Comparison of ENCODE assay signal across 8 mouse cellular contexts in genomic region chr3:153943901-153944334, GRCm38 (mm10). TPM values are rescaled to one million over a fixed set of nuclear protein-coding genes. Genes with fewer than 3 reads are reported as not detected.
DNase-seq lines count a peak whose midpoint lies in the region; ATAC-seq and TF ChIP-seq lines count a peak whose summit lies in the region.

No protein-coding gene starts in this region.

- TF ChIP-seq POLR2A in cerebellum, adult 2 months (IDR thresholded peaks at IDR 0.05; ENCODE audit: borderline replicate concordance, insufficient read depth, low read length), result no peak

- peak overlapping the region; percentile 60 for H3K4me3 ChIP-seq in cerebellum, adult 2 months (replicated peaks; ENCODE audit: insufficient read depth, low read depth, low read length)
- H3K4me3 ChIP-seq in midbrain, embryonic 16.5 days (ENCODE audit: low read depth, low read length), result peak overlapping the region; percentile 51

- no peaks in the 10 kb centered on the region for H3K9me3 ChIP-seq in midbrain, embryonic 16.5 days (replicated peaks; ENCODE audit: control insufficient read depth, low read length, poor library complexity, severe bottlenecking)

- H3K27ac ChIP-seq in cerebellum, adult 2 months (ENCODE audit: insufficient read depth, low read length), result peak overlapping the region; percentile 3; the same call in 1 of the 2 replicates
- peak overlapping the region; percentile 77 for H3K27ac ChIP-seq in midbrain, embryonic 16.5 days (ENCODE audit: low read length)

- no peaks in the 10 kb centered on the region for H3K27me3 ChIP-seq in cerebellum, adult 2 months (ENCODE audit: control insufficient read depth, insufficient read depth, low read length)
- H3K27me3 ChIP-seq in midbrain, embryonic 16.5 days (ENCODE audit: control insufficient read depth, insufficient read depth, low read depth, low read length), result no peaks in the 10 kb centered on the region

- no peaks in the 10 kb centered on the region; the same call in 1 of the 2 replicates for H3K4me1 ChIP-seq in cerebellum, adult 2 months (ENCODE audit: control insufficient read depth, insufficient read depth, low read length)
- peaks cover 5% of the 10 kb centered on the region; the same call in 1 of the 2 replicates for H3K4me1 ChIP-seq in midbrain, embryonic 16.5 days (ENCODE audit: control insufficient read depth, insufficient read depth, low read length)

- DNase-seq in cerebellum, adult 2 months, result no peak
- DNase-seq in cerebellum, postnatal 10 days, result no peak
- peak; percentile 49 for DNase-seq in retina, adult 2 months (ENCODE audit: low read depth, low spot score)
- no peak for DNase-seq in retina, postnatal 1 day
- DNase-seq in ovary, adult 18-20 months (ENCODE audit: low spot score), result no peak
- no peak for DNase-seq in gastrocnemius, postnatal 14 days

- H3K9ac ChIP-seq in midbrain, embryonic 16.5 days (ENCODE audit: low read depth, low read length), result peak overlapping the region; percentile 67

- intact Hi-C loops in gastrocnemius, postnatal 14 days (cut with DNase I; ENCODE audit: low total_unique reads), result no loop called here

- no peak for TF ChIP-seq CTCF in cerebellum, adult 2 months (IDR thresholded peaks at IDR 0.05; ENCODE audit: borderline replicate concordance, insufficient read depth, low read depth, low read length)

- H3K4me2 ChIP-seq in midbrain, embryonic 16.5 days (ENCODE audit: low read length), result peak overlapping the region; percentile 83

- 2% methylated on average over 19 of the region's 19 CpGs for WGBS in cerebellum, adult 2 months
- 0% methylated on average over 19 of the region's 19 CpGs for WGBS in midbrain, embryonic 16.5 days

- no peaks in the 10 kb centered on the region for H3K36me3 ChIP-seq in midbrain, embryonic 16.5 days (ENCODE audit: control insufficient read depth, insufficient read depth, low read length)

- peak; percentile 53 for ATAC-seq in inflammation-experienced regulatory T-cells, adult 6 months
- peak; percentile 72 for ATAC-seq in midbrain, embryonic 16.5 days

RNA-seq across cellular contexts. Expression of gene Acadm, which starts 0.5 kb away (rescaled TPM):
- 58.4 and 59.4 TPM in 2 replicates for polyA plus RNA-seq in cerebellum, adult 2 months (2012; rRNA removed)
- 10 to 100 TPM; 23.7 to 43.7 (median 40.4) TPM for polyA plus RNA-seq in inflammation-experienced regulatory T-cells, adult 6 months (2017; shearing (Covaris generic))
- 56.7 and 65.6 TPM in 2 replicates for polyA plus RNA-seq in midbrain, embryonic 16.5 days (2015; fragmentation: Nextera tagmentation; extraction: Ambion mirVana)
- 100 to 1,000 TPM; 233 to 329 TPM for total RNA-seq in gastrocnemius, postnatal 14 days (2021)

RNA-seq across cellular contexts. Expression of gene Slc44a5, which starts 29.3 kb away (rescaled TPM):
- 3.4 and 3.8 TPM in 2 replicates for polyA plus RNA-seq in cerebellum, adult 2 months (2012; rRNA removed)
- not detected for polyA plus RNA-seq in inflammation-experienced regulatory T-cells, adult 6 months (2017; shearing (Covaris generic))
- polyA plus RNA-seq in midbrain, embryonic 16.5 days (2015; fragmentation: Nextera tagmentation; extraction: Ambion mirVana), result 9.3 and 10.8 TPM in 2 replicates
- total RNA-seq in gastrocnemius, postnatal 14 days (2021), result under 1 TPM; 0.47 to 0.53 TPM

RNA-seq across cellular contexts. Expression of gene Rabggtb, which starts 31.1 kb away (rescaled TPM):
- 89.2 and 95.7 TPM in 2 replicates for polyA plus RNA-seq in cerebellum, adult 2 months (2012; rRNA removed)
- polyA plus RNA-seq in inflammation-experienced regulatory T-cells, adult 6 months (2017; shearing (Covaris generic)), result 10 to 100 TPM; 39.3 to 47.9 (median 45.2) TPM
- 49.3 and 56.5 TPM in 2 replicates for polyA plus RNA-seq in midbrain, embryonic 16.5 days (2015; fragmentation: Nextera tagmentation; extraction: Ambion mirVana)
- 10 to 100 TPM; 65.8 to 72.5 TPM for total RNA-seq in gastrocnemius, postnatal 14 days (2021)

RNA-seq across cellular contexts. Expression of gene Msh4, which starts 38.0 kb away (rescaled TPM):
- polyA plus RNA-seq in cerebellum, adult 2 months (2012; rRNA removed), result 0.10 and 0.11 TPM in 2 replicates
- under 1 TPM in 1 of 3 experiments, not detected in 2; 0.19 TPM for polyA plus RNA-seq in inflammation-experienced regulatory T-cells, adult 6 months (2017; shearing (Covaris generic))
- 0.15 and 0.32 TPM in 2 replicates for polyA plus RNA-seq in midbrain, embryonic 16.5 days (2015; fragmentation: Nextera tagmentation; extraction: Ambion mirVana)
- total RNA-seq in gastrocnemius, postnatal 14 days (2021), result under 1 TPM; 0.09 to 0.10 TPM
